Mouse (Mus musculus): Measurements from ENCODE around the gene Grrp1.
"Not testable (repeated sequence)": the region's sequence is repeated elsewhere in the genome, so short reads cannot be mapped to it uniquely, and the experiment has no call there.

Gene Grrp1

GRCm38 (mm10) chr4:134271979-134272378 lies 18.1 kb upstream of the Grrp1 start:
- in situ Hi-C loops (cut with MboI; ENCODE audit: low sequenced_read_pairs), result no loop called here

GRCm38 (mm10) chr4:134269622-134270021 lies 15.7 kb upstream of the Grrp1 start:
- in situ Hi-C loops (cut with MboI; ENCODE audit: low sequenced_read_pairs), result not testable (repeated sequence)

- in situ Hi-C loops (cut with MboI; ENCODE audit: low sequenced_read_pairs), result no loop called here
These were observed 14.3 kb upstream of the Grrp1 start for GRCm38 (mm10) chr4:134268102-134268655.

GRCm38 (mm10) chr4:134265860-134266585 lies 12.1 kb upstream of the Grrp1 start:
- in situ Hi-C loops (cut with MboI; ENCODE audit: low sequenced_read_pairs), result no loop called here

GRCm38 (mm10) chr4:134263191-134263590 lies 9.3 kb upstream of the Grrp1 start:
- in situ Hi-C loops (cut with MboI; ENCODE audit: low sequenced_read_pairs), result no loop called here

- in situ Hi-C loops (cut with MboI; ENCODE audit: low sequenced_read_pairs), result no loop called here
These were observed 4.4 kb upstream of the Grrp1 start for GRCm38 (mm10) chr4:134258354-134258753.

GRCm38 (mm10) chr4:134257198-134258009 lies 3.5 kb upstream of the Grrp1 start:
- in situ Hi-C loops (cut with MboI; ENCODE audit: low sequenced_read_pairs), result no loop called here

GRCm38 (mm10) chr4:134256407-134257197 lies 2.7 kb upstream of the Grrp1 start:
- in situ Hi-C loops (cut with MboI; ENCODE audit: low sequenced_read_pairs), result no loop called here

GRCm38 (mm10) chr4:134255854-134256253 lies 1.9 kb upstream of the Grrp1 start:
- in situ Hi-C loops (cut with MboI; ENCODE audit: low sequenced_read_pairs), result no loop called here

- in situ Hi-C loops (cut with MboI; ENCODE audit: low sequenced_read_pairs), result no loop called here
These were observed 929 bp upstream of the Grrp1 start for GRCm38 (mm10) chr4:134254835-134255234.

GRCm38 (mm10) chr4:134252911-134253721 lies 790 bp downstream of the Grrp1 start:
- in situ Hi-C loops (cut with MboI; ENCODE audit: low sequenced_read_pairs), result no loop called here

GRCm38 (mm10) chr4:134252131-134252910 lies 1.6 kb downstream of the Grrp1 start:
- in situ Hi-C loops (cut with MboI; ENCODE audit: low sequenced_read_pairs), result no loop called here

- in situ Hi-C loops (cut with MboI; ENCODE audit: low sequenced_read_pairs), result no loop called here
These were observed 2.4 kb downstream of the Grrp1 start for GRCm38 (mm10) chr4:134251241-134252130.

- in situ Hi-C loops (cut with MboI; ENCODE audit: low sequenced_read_pairs), result no loop called here
These were observed 3.0 kb downstream of the Grrp1 start for GRCm38 (mm10) chr4:134250930-134251240.

GRCm38 (mm10) chr4:134250116-134250929 lies 3.6 kb downstream of the Grrp1 start:
- in situ Hi-C loops (cut with MboI; ENCODE audit: low sequenced_read_pairs), result no loop called here

GRCm38 (mm10) chr4:134249651-134250050 lies 4.3 kb downstream of the Grrp1 start:
- in situ Hi-C loops (cut with MboI; ENCODE audit: low sequenced_read_pairs), result no loop called here

GRCm38 (mm10) chr4:134246719-134247258 lies 7.1 kb downstream of the Grrp1 start, which contains the start of gene Gm30191:
Gm30191 (plus strand) TSS chr4:134246935.
- in situ Hi-C loops (cut with MboI; ENCODE audit: low sequenced_read_pairs), result no loop called here

Data from CH12F3 (cell line).